Mouse (Mus musculus) spleen, adult 2 months (tissue): ENCODE measurements around the gene Magi1. TPM values are rescaled to one million over a fixed set of nuclear protein-coding genes. Genes with fewer than 3 reads are reported as not detected.

Source experiments
- DNase-seq, 2 experiments: peaks; one replicate each; pipeline versions ENCODE4 v3.0.0 to v3.0.0-alpha.2; 2012 to 2021; ENCODE audit warnings: low spot score in 2 of 2, low read depth in 1 of 2
- H3K27ac ChIP-seq: fragments of 200-500 bp; 2 replicates; pipeline ENCODE4 v1.5.1; 2012; ENCODE audit warnings: low read length, inconsistent platforms; ENCODE audit not compliant: insufficient read depth
- H3K27me3 ChIP-seq: fragments of 200-500 bp; 2 replicates; pipeline ENCODE4 v1.6.1; 2012; ENCODE audit warnings: mild to moderate bottlenecking, moderate library complexity, low read length, inconsistent platforms; ENCODE audit not compliant: control insufficient read depth, insufficient read depth
- H3K36me3 ChIP-seq: fragments of 200-500 bp; 2 replicates; pipeline ENCODE4 v1.6.1; 2012; ENCODE audit warnings: mild to moderate bottlenecking, low read length, inconsistent platforms; ENCODE audit not compliant: control insufficient read depth, insufficient read depth
- H3K4me1 ChIP-seq: fragments of 200-500 bp; 2 replicates; pipeline ENCODE4 v1.6.1; 2011; ENCODE audit warnings: inconsistent platforms; ENCODE audit not compliant: control insufficient read depth, insufficient read depth, insufficient read length
- H3K4me3 ChIP-seq: fragments of 200-500 bp; 2 replicates; pipeline ENCODE4 v1.5.1; 2011; ENCODE audit warnings: mild to moderate bottlenecking, inconsistent platforms; ENCODE audit not compliant: insufficient read depth, insufficient read length; ENCODE audit errors: extremely low read depth
- CTCF ChIP-seq: fragments of 200-500 bp; IDR thresholded peaks from 2 replicates; pipeline ENCODE4 v1.5.1; 2011; ENCODE audit warnings: mild to moderate bottlenecking, inconsistent platforms; ENCODE audit not compliant: insufficient read depth, insufficient read length, insufficient replicate concordance; ENCODE audit errors: extremely low read depth
- POLR2A ChIP-seq: fragments of 200-500 bp; IDR thresholded peaks from 2 replicates; pipeline ENCODE4 v1.6.1; 2011; ENCODE audit warnings: low read depth, low read length, inconsistent platforms
- WGBS: fragments of 180-500 bp; shearing (Covaris S2); methylation state at CpG from one replicate; pipeline ENCODE4 v1.1.7; 2018; 5-methylcytosine and 5-hydroxymethylcytosine counted together
- polyA plus RNA-seq: library from polyadenylated mRNA; depleted of rRNA; stranded (reverse); fragments of >200 nt; gene quantifications from 2 replicates; pipeline ENCODE4 v1.2.3, GENCODE M21; 2012

Magi1 gene
- polyA plus RNA-seq, 1 experiment = 1.6 TPM

- TF ChIP-seq CTCF (no peak), POLR2A (no peak)
- WGBS = 69% methylated on average over 1 of the region's 1 CpGs
- H3K4me1 ChIP-seq = no peaks in the 10 kb centered on the region
Measured at GRCm38 (mm10) chr6:93856783-93857182, 426.9 kb downstream of the Magi1 start.

GRCm38 (mm10) chr6:93855806-93856641, 427.7 kb downstream of the Magi1 start:
- no peaks in the 10 kb centered on the region for H3K36me3 ChIP-seq
- H3K4me3 ChIP-seq = no peak overlapping the region
- H3K27me3 ChIP-seq = no peaks in the 10 kb centered on the region
- 51% methylated on average over 8 of the region's 8 CpGs for WGBS
- no peak for DNase-seq
- TF ChIP-seq POLR2A (no peak), CTCF (no peak)
- H3K4me1 ChIP-seq = no peaks in the 10 kb centered on the region
- no peak overlapping the region for H3K27ac ChIP-seq

More at GRCm38 (mm10) chr6:93856783-93857182, 426.9 kb downstream of the Magi1 start:
- no peak for DNase-seq
- Histone ChIP-seq H3K27ac (no peak overlapping the region), H3K27me3 (no peaks in the 10 kb centered on the region), H3K36me3 (no peaks in the 10 kb centered on the region), H3K4me3 (no peak overlapping the region)

DNA sequence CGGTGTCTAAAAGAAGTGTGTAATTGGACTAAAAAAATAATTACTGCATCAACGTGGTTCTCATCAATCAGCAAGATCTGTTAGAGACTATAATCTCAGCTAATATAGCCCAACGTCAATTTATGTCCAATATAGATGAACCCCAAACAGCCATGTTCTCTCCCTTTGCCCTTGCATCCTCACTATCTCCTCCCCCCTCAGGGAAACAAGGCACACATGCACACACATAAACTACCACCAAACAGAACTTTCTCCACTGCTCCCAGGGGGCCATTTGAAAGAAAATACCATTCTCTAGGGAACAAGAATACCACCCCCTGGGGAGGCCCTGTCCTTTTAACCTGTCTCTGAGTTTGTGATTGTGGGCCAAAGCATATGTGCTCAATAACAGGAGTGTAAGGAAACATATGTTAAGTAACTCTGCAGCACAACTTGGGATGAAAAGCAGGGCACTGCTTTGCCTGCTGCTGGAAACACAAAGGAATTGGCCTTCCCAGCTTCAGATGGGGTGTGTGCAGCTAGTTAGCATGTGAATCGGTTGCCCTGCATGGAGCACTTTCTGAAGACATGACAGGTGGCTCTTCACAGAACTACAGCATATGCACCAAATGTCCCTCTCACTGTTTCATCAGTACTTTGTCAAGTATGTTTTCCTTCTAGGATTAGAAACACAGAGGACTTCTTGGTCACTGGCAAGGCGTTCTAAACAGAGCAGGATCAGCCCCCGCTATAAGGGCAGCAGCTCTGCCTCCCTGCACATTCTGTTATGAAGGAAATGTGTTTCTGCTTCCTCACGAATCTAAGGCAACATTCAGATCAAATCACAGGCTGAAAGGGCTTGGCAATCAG, 434.6 kb downstream of the Magi1 start:
- H3K4me3 ChIP-seq = no peak overlapping the region
- no peaks in the 10 kb centered on the region for H3K36me3 ChIP-seq
- no peak for TF ChIP-seq POLR2A
- no peak for TF ChIP-seq CTCF
- H3K4me1 ChIP-seq = no peaks in the 10 kb centered on the region
- no peaks in the 10 kb centered on the region for H3K27me3 ChIP-seq
- 81% methylated on average over 7 of the region's 7 CpGs for WGBS
- no peak for DNase-seq
- no peak overlapping the region for H3K27ac ChIP-seq

- Histone ChIP-seq H3K27ac (no peak overlapping the region), H3K4me1 (no peaks in the 10 kb centered on the region), H3K4me3 (no peak overlapping the region), H3K27me3 (no peaks in the 10 kb centered on the region), H3K36me3 (no peaks in the 10 kb centered on the region)
- TF ChIP-seq POLR2A (no peak), CTCF (no peak)
- no peak for DNase-seq
- WGBS = 83% methylated on average over 3 of the region's 3 CpGs
Measured at GRCm38 (mm10) chr6:93845498-93845897, 438.2 kb downstream of the Magi1 start.

DNA sequence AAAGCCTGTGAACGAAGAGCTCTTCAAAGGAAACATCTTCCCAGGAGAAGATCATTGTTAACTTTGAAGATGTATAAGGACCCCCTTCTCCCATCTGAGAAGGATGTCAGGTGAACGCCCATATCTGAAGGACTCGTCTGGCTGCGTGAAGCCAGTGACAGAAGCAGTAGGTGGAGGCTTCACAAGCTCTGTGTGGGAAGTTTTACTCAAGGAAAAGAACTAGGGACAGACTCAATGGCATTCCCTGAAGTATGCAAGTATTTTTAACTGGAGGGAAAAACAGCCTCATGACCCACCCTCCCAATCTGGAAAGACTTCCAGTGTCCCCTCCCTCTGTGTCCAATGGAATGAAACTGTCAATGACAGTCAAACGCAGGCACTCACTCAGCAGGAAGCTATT, 438.6 kb downstream of the Magi1 start:
- Histone ChIP-seq H3K27me3 (no peaks in the 10 kb centered on the region), H3K4me3 (no peak overlapping the region), H3K27ac (no peak overlapping the region), H3K4me1 (no peaks in the 10 kb centered on the region), H3K36me3 (no peaks in the 10 kb centered on the region)
- TF ChIP-seq CTCF (no peak), POLR2A (no peak)
- no peak for DNase-seq
- 88% methylated on average over 5 of the region's 5 CpGs for WGBS

DNA sequence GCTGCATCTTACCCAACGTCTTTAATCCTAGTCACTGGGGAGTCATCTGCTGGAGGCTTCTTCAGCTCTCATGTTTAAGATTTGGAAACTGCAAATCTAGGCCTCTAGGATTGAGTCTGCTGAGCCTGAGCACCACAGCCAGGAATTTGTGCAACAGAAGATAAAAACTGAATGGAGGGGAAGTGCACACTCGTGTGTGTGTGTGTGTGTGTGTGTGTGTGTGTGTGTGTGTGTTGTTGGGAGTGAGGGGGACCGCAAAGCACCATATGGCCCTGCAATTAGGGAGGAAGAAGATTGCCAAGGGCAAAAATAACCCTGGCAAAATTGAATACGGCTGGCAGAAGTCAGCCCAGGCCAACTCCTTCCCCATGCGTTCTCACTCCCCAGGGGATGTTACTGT, 439.1 kb downstream of the Magi1 start:
- no peak overlapping the region for H3K4me3 ChIP-seq
- DNase-seq = no peak
- no peaks in the 10 kb centered on the region for H3K27me3 ChIP-seq
- H3K36me3 ChIP-seq = no peaks in the 10 kb centered on the region
- no peaks in the 10 kb centered on the region for H3K4me1 ChIP-seq
- 59% methylated on average over 5 of the region's 5 CpGs for WGBS
- TF ChIP-seq POLR2A (no peak), CTCF (no peak)
- H3K27ac ChIP-seq = no peak overlapping the region

DNA sequence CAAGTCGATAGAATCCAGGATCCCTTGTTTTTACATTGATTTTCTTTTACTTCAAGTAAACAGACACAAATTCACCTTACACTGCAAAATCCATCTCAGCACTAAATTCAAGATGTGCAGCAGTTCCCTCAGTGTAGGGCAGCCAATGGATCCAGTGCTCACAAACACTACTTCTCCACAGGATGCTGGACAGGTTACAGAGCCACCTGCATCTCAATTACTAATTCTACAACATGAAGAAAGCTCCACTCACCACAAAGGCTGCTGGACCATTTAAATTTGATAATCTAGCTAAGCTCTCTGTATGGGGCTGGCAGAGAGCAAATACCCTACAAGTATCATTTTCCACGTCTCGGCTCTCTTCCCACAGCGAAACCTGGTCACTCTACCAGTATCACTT, 445.3 kb downstream of the Magi1 start:
- Histone ChIP-seq H3K36me3 (no peaks in the 10 kb centered on the region), H3K27me3 (no peaks in the 10 kb centered on the region), H3K4me1 (no peaks in the 10 kb centered on the region), H3K4me3 (no peak overlapping the region), H3K27ac (no peak overlapping the region)
- TF ChIP-seq CTCF (no peak), POLR2A (no peak)
- WGBS = 94% methylated on average over 4 of the region's 4 CpGs
- no peak for DNase-seq
